Mouse (Mus musculus) heart, adult 8-10 months (tissue): ENCODE measurements at regions not wholly inside any gene's neighbourhood (a gene's known extent, or its start where the extent isn't known, plus 50 kb on each side); places are given as distances from the start of the nearest gene placed in this dataset.

Experiments used
- DNase-seq: peaks from one replicate; pipeline ENCODE4 v3.0.0; 2022; ENCODE audit warnings: low spot score

- no peak for DNase-seq
Measured at GRCm38 (mm10) chr1:92386752-92387151, 86.9 kb downstream of the Ndufa10 start.

GRCm38 (mm10) chr1:92384945-92385344, 88.7 kb downstream of the Ndufa10 start:
- DNase-seq, result no peak

DNA sequence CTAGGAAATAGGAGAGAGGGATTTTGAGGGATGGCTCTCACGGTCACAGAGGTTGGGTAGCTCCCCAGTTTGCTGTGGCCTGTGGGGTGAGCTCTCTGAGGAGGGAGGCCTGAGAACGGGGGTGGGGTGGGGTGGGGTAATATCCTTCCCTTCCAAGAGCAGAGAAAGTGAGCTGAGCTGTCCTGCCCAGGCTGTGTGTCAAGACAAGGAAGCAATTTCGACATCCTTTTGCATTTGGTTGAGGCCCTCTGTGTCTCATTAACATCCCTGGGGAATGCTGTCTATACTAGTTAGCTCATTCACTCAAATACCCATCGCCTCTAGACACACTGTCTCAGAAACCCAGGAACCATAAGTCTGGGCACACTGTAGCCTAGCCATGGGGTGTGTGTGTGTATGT, 89.9 kb downstream of the Ndufa10 start:
- DNase-seq, result no peak

DNA sequence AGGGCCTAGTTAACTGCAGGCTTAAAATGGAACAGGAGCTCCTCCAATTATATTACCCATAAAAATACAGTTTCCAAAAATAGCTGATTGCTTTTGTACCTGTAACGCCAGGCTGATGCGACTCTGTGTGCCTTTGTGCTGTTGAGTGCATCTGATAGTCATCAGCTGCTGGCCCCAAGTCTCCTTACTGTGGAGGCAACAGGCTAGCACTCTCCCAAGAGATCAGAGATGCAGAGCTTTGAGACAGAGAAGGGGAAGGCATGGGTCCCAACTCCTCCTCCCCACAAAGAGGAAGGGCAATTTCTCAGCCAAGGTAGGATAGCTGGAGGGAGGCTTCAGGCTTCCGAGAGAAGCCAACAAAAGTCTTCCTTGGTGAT, 94.2 kb downstream of the Ndufa10 start:
- DNase-seq, result peak; percentile 35

GRCm38 (mm10) chr1:92378741-92379509, 94.7 kb downstream of the Ndufa10 start:
- peak; percentile 57 for DNase-seq

DNA sequence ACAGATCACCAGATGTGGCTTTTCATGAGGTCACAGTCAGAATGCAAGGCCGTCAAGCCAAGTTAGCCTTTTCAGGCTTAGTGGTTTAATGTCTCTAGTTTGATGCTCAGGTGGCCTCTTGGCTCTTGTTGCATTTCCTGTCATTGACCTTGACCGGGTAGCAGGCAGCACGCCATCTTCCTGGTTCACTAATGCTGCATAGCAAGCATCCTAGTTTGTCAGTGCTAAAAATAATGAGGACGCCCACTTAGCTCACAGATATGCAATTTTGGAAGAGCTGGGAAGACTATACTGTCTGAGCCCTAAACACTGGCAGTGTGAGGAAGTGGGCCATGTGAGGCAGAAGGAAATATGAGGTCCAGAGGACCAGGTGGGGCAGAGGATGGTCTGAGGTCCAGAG, 97.2 kb downstream of the Ndufa10 start:
- DNase-seq, result peak; percentile 63

DNA sequence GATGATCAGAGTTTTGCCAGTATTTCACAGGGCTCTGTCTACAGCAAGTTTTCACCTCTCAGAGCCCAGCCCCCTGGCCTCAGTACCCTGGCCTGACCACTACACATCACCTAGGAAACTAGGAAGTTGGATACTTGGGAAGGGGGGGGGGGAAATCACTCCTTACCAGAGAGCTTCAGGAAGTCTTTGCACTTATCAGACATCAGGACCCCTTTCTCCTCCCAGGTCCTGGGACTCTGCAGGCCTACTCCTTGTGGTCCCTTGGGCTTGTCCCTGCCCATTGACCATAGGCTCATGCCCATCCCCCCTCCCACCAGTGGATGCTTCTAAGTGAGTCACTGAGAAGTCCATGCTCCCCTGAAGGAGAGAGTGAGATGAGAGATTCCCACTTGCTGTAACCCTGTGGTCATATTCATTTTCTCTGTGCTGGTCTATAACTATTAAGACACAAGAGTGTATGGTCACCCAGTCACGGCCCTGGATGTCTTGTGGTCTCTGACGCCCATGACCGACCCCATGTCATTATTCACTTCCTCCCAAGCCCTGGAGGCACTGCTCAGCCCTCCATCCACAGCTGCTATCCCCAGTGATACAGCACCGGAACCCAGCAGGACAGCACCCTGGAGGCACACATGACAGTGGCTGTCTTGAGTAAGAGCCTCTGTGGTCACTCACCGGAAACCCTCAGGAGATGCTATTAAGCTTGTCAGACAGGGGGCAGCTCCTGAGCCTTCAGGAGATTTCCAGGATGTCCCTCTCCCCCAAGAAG, 101.3 kb downstream of the Ndufa10 start:
- no peak for DNase-seq

DNA sequence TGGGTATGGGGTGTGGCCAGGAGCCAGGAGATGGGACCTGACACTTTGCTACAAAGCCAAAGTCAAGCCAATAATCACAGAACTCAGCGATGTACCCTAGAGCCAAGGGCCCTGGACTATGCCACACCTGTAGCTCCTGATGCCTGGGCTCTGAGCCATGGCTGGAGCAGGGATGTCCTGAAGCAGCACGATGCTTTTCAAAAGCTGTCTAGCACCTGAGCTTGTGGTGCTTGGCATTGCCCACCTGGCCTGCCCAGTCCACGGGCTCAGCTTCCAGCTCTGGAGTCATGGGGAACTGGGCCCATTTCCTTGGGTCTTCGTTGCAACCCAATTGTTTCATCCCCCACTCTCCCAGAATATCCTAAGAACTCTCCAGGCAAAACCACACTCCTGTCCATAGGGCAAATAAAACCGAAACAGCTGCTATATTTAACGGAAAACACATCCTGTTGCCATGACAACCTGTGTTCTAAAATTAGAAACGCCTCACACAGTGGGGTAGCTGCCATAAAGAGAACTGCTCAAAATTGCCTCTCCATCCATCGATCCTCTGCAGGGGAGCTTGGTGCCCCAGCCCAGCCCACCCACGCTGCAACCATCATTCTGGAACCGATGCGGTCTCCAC, 102.2 kb downstream of the Ndufa10 start:
- DNase-seq, result no peak

GRCm38 (mm10) chr1:92370842-92371241, 102.8 kb downstream of the Ndufa10 start:
- no peak for DNase-seq

DNA sequence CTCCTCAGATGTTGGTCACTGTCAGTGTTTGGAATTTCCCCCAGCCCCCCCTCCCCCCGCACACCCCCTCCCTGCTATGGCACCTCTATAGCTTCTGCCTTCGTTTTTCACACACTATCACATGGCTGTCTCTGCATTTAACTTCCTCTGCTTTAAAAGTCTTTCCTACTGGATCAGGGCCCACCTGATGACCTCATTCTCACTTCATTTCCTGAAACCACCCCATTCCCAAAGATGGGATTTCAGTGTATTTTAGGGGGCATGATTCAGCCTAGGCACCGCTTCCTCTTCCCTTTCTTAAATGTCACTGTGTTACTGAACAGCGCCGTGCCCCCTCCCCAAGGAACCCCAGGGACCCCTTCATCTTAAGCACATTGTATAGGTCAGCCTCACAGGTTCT, 103.7 kb downstream of the Ndufa10 start:
- DNase-seq, result no peak

GRCm38 (mm10) chr1:92366249-92366648, 107.4 kb downstream of the Ndufa10 start:
- no peak for DNase-seq

DNA sequence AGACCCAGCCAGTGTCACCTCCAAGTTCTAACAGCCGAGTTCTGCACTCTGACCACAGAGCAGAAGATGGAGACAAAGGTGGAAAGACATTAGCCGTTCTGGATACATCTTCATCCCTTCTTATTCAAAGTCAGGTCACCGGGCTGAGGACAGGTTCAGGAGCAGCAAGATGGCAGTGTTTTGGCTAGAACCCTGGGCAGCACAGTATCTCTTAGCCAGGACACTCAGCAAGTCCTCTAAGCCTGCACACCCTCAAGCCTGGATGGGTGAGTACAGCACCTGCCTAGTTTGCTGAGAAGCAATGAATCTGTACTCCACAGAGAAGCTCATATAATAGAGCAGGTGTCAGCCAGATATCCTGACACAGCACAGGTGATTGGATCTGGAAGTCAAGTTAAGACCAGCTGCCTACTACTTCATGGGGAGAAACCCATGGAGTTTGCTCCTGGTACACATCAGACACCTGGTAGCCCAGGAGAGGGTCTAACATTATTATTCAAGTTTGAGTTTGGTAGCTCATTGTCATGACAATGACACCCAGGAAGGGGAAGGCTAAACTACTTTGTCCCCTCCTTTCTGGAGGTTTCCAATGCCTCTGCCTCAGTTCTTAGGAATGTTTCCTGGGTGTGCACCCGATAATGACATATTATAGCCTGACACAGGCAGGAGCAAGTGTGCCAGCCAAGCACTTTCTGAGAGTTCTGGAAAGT, 108.1 kb downstream of the Ndufa10 start:
- no peak for DNase-seq

- no peak for DNase-seq
Measured at GRCm38 (mm10) chr1:92361677-92362076, 112.0 kb downstream of the Ndufa10 start.

DNA sequence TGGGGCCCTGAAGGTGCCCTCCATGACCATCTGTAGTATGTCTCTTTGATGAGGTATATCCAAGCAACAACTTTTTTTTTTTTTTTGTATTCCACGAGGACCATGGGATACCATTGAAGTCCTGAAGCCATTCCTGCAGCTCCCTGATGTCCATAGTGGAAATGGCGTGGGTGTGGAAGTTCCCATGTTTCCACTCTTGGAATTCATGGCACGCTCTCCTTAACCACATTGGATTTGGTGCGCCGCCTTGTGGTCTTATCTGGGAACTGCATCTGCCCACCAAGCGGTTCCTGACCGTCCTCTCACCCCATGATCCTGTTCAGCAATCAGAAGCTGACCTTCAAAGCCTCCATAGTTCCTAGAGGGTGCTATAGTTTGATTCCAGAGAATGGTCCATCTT, 113.4 kb downstream of the Ndufa10 start:
- DNase-seq, result peak; percentile 38

DNA sequence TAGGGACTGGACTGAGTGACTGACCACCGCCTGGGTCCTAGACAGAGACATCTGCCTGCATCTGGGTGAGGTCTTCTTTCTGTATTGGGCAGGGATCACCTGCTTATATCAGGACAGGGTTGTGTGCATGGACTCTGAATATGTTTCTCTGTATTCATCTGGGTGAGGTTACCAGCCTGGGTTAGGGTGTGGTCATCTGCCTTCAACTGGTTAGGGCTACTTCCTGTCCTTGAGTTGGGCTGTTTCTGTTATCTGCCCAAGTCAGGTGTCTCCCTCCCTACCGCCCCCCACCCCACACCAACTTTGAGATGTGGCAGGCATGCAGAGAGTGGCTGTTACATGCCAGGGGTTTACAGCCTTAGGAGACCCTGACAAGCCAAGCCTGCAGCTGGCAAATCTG, 114.2 kb downstream of the Ndufa10 start:
- no peak for DNase-seq

- DNase-seq, result no peak
Measured at GRCm38 (mm10) chr1:92358758-92359287, 114.8 kb downstream of the Ndufa10 start.

- DNase-seq, result peak; percentile 20
Measured at GRCm38 (mm10) chr1:92348353-92349005, 125.2 kb downstream of the Ndufa10 start.

- no peak for DNase-seq
Measured at GRCm38 (mm10) chr1:92347656-92348055, 126.0 kb downstream of the Ndufa10 start.

DNA sequence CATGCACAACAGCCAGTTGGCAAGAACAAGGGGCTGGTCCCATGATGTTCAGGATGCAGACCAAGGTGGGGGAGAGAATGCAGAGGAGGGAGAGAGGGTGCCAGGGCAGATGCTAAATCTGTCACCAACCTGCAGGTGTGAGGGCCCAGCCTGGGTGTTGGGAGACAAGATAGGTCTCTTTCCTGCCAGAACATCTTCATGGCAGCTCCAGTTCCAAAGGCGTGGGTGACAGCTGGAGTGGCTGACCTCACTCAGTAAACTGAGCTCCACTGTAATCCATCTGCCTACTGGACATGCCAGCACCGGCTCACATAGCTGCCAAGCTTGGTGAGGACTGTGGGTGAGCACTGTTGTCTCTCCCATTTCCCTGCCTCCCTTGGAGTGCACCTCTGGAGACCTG, 129.9 kb downstream of the Ndufa10 start:
- peak; percentile 70 for DNase-seq

GRCm38 (mm10) chr1:92343161-92343598, 130.5 kb downstream of the Ndufa10 start:
- peak; percentile 57 for DNase-seq

DNA sequence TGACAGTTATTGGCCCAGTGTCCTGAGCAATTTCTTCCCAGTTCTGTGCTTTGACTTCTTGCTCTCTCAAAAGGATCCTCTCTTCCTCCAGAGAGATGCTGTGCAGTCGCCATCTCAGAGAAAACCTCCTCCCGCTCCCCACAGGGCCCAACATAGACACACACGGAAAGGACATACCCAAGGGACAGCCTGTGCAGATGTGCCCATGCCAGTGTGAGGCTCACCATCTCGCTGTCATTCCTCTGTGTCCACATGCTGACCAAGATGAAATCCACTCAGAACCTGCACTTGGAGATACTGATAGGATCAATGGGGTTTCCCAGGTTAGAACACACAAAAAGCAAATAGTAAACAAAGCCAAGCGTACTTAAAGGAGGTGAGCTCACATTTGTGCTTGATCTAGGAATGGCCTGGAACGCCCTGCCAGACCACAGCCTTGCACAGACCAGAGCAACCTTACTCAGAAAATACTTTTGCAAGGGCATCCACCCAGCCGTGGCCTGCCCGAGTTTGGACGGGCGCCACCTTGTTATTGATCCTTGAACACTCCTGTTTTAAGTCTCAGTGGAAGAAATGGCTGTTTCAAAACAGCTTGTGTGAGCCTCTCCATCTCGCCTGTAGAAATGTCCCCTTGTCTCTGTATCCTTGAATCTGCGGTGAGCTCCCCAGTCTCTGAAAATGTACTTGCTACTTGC, 131.7 kb downstream of the Ndufa10 start:
- DNase-seq, result no peak
